Mouse (Mus musculus) kidney, postnatal 36 days (tissue): ENCODE measurements around the gene Gm9945.
A peak's percentile ranks its signal among the peaks of the same experiment; 100 is the strongest.

Experiments
- DNase-seq, 2 experiments: peaks; one replicate each; pipeline ENCODE4 v3.0.0; 2021 to 2022; ENCODE audit warnings: mixed read lengths in 2 of 2

Gene Gm9945

GRCm38 (mm10) chr11:53463551-53464424, 16.2 kb upstream of the Gm9945 start:
- peak in 1 of 2 experiments; percentile 56 for DNase-seq

DNA sequence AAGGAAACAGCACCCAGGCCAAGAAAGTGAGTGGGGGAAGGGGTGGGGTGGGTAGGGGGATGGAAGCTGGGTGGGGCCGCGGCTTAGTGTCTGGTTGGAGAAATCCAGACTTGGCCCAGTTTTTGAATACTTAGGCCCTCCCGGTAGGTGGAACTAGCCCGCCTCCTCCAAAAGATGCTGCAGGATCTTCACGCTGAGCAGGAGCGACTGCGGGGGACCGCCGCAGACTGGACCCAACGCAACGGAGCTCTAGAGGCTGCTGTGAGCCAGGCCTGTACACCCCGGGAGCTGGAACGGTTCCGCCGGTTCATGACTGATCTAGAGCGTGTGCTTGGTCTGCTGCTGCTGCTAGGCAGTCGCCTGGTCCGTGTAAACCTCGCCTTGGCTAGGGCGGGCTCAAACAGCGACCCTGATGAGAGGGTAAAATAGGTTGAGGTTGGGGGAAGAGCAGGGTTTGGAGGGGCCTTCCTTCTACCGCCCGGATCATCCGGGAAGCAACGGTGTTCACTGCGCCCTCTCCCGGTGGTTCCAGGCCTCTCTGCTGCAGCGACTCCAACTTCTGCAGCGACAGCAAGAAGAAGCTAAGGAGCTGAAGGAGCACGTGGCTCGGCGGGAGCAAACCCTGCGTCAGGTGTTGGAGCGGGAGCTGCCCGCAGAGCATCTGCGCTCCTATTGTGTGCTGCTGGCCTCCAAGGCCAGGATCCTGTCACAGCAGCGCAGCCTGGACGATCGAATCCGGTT, 13.6 kb upstream of the Gm9945 start:
- DNase-seq: peak; percentile 76 to 91

GRCm38 (mm10) chr11:53469294-53469967, 10.5 kb upstream of the Gm9945 start:
- no peak for DNase-seq

- peak; percentile 87 to 95 for DNase-seq
Observed at GRCm38 (mm10) chr11:53469968-53470695, 9.8 kb upstream of the Gm9945 start, which contains the start of gene Gm9837. Gm9837 (minus strand) TSS chr11:53470479.

GRCm38 (mm10) chr11:53472709-53473108, 7.3 kb upstream of the Gm9945 start:
- DNase-seq: no peak

- DNase-seq: no peak
Observed at GRCm38 (mm10) chr11:53475620-53476019, 4.3 kb upstream of the Gm9945 start.

GRCm38 (mm10) chr11:53477833-53478232, 2.1 kb upstream of the Gm9945 start:
- DNase-seq: no peak

DNA sequence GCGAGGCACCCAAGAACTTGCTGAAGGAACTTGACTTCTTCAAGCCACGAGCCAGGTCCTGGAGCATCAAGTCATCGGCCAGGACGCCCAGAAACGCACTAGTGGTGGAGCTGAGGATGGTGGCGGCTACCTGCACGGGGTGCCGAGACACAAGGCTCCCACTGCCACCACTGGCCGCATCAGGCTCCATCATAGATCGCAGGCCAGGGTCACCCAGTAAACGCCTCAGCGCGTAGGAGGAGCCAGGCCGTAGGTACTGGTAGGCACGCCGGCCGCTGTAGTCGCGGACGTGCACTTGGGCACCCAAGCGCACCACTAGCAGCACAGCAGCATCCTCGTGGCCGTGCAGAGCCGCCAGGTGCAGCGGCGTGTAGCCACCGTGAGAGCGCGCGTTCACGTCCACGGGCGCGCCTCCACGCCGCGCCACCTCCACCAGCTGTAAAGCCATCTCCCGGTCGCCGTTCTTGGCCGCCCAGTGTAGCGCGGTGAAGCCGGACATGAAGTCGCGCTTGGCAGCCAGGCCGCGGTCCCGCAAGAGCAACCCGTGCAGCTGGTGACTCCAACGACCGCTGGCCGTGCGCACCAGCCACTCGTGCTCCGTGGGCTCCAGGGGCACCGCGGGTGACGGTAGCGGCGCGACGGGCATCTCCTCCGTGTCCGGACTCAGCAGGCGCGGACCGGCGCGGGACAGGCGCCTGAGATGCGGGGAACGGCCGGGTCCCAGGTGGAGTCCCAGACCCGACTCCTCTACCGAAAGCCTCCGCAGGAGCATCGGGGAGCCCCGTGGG, 1.4 kb upstream of the Gm9945 start:
- peak in 1 of 2 experiments; percentile 45 for DNase-seq

DNA sequence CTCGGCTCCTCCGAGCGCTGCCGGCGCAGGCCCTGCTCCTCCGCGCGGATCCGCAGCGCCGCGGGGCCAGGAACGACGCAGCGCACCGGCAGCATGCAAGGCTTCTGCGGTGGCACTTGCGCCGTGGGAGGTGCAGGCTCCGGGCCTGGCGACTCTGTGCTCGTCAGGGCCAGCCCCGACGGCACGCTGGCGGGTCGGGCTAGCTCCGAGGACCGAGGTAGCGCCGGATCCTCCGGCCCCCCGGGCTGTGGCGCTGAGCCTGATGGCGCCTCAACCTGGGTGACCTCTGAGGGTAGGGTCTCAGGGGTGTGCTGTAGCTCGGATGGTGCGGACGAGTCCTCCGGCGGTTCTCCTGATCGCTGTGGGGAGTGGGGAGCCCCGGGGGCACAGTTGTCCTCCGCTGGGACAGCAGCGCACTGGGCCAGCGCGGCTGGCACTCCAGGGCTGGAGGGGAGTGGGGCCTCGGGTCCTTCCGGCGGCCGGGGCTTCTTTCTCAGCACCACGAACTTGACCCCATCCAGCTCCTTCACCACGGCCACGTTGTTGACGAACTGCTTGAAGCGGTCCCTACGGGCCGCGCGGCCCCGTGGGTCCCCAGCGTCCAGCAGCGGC, 689 bp upstream of the Gm9945 start:
- DNase-seq: peak in 1 of 2 experiments; percentile 32

DNA sequence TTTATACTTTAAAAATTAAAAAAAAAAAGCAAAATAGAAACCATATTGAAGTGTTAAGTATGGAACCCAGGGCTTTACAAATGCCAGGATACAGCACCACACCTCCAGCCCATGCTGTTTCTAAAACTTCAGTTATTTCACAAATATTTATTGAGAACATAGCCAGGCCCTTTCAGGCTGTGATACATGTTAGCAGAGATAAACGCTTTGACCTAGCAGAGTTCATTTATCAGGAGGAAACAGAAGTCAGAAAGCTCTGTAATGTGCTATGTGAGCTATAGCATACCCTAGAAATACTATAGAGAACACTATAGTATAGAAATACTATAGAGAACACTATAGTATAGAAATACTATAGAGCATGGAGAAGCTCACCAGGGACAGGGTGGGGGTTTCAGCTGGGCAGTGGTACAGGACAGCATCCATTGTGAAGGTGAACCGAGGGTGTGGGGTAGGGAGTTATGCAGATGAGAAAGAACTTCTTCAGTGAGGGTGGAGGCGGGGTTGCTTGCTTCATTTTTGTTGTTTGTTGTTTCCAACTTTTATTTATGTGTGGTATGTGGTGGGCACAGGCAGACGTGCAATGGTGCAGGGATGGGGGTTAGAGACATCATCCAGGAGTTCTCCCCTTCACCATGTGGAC, 1.2 kb downstream of the Gm9945 start:
- no peak for DNase-seq

DNA sequence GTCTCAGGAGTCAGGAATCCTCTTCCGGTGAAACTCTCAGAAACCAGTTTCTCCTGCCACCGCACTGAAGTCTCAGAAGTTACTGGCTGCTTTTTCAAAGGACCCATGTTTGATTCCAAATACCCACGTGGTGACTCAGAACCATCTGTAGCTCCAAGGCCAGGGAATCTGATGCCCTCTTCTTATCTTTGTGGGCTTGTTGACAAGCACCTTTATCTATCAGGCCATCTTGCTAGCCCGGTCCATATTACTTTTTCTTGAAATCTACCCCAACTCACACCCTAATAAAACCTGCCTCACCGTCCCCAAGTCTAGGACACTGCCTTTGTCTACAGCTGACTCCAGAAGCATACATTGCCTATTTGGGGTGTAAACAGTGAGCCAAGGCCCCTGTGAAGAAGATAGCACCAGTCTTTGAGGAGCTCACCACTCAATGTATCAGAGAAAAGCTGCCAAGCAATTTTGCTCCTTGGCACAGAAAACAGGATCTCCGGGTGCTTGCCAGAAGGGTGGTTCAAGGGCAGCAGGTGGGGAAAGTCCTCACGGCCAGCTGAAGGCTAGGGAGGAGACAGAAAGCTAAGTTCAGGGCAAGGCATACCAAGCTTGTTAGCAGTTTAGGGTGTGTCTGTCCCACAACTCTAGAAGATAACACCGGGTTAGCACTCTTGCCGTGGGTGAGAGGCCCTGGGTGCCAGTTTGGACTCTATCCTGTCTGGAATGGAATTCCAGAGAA, 3.4 kb downstream of the Gm9945 start:
- DNase-seq: peak in 1 of 2 experiments; percentile 44

DNA sequence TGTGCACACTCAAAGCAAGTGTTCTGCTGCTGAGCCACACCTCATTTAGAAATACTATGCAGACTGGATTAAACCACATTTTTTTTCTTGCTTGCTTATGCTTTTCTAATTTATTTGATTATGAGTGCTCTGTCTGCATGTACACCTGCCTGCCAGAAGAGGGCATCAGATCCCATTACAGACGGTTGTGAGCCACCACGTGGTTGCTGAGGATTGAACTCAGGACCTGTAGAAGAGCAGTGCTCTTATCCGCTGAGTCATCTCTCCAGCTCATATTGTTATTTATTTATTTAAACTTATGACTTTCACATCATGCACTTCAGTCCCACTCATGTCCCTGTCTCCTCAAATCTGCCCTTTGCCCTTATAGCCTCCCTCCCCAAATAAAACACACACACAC, 5.8 kb downstream of the Gm9945 start:
- peak in 1 of 2 experiments; percentile 10 for DNase-seq

DNA sequence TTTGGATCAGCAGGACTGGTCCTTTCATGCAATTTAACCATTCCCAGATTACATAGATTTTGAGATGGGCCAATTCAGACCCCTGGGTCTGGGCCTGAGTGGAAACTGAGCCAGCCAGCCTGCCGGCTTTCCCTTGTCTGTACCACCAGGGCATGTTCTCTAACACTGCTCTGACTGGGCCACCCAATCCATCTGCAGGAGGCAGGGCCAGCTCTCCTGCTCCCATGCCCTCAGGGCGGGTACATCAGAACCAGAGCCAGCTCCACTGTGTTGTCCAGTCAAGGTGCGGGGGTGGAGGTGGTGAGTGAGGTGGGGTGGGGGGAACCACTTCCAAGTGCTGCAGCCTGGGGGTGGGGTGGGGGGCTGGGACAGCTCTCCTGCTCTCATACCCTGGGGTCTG, 6.4 kb downstream of the Gm9945 start:
- DNase-seq: no peak

GRCm38 (mm10) chr11:53486822-53487594, 7.0 kb downstream of the Gm9945 start:
- DNase-seq: peak; percentile 46 to 78

DNA sequence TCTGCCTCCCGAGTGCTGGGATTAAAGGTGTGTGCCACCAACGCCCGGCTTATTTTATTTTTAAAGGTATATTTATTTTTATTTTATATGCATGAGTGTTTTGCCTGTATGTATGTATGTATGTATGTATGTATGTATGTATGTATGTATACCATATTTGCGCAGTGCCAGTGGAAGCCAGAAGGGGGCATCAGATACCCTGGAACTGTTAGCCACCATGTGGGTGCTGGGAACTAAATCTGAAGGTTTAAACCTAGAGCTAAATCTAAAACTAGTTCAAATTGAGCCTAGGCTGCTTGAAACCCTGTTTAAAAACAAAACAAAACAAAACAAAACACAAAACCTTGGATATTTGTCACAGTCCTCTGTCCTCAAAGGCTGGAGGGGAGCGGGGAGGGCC, 9.0 kb downstream of the Gm9945 start:
- no peak for DNase-seq

DNA sequence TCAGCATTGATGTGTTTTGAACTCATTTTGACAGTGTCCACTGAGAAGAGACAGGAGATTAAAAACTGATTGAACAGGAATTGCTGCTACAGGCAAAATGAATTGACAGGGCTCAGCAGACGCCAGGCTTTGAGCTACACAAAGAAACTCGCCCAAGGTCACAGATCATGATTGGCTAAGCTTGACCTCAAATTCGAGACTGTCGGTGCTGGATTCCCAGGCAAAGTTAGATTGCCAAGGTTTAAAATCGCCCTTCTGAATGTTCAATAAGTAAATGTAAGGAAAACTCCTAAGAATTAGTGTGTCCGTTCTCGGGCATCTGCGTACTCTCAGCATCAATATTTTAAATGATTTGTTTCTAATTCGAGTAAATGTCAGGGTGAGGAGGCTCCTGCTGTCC, 9.5 kb downstream of the Gm9945 start:
- DNase-seq: no peak

GRCm38 (mm10) chr11:53491954-53492401, 12.0 kb downstream of the Gm9945 start:
- DNase-seq: no peak

DNA sequence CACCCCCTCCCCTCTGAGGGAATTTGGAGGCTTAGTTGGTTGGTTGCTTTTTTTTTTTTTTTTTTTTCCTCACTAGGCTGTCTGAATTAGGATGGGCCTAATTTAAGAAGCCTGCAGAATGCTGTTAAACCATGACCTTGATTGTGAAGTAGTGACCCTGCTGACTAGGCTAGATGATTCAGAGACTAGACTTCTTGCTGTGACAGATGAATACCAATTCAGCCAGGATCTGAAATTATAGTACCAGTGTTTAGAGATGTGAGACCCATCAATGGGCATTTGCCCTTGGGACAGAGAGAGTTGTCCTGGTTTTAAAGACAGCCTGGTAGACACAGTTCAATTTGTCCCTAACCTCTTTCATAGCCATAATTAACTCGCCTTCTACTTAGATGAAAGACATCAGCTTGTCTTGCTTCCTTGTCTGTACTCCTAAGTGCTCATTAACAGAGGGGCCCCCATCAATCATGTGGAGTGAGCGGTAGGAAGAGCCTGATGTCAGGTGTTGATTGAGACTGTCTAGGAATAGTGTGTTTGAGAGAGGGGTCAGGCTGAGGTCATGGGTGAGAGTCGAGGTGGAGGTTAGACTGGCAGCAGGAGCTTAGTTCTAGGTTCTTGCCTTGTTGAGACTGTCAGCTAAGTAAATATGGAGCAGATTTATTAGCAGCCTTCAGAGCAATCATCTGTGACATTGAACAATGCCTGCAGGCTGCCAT, 13.4 kb downstream of the Gm9945 start:
- DNase-seq: no peak
